Mouse (Mus musculus) liver, embryonic 14.5 days (tissue): ENCODE measurements around the gene Nrxn3.

ENCODE experiments used
- CTCF ChIP-seq: IDR thresholded peaks from 2 replicates; pipeline ENCODE4 v1.5.1; 2016; ENCODE audit warnings: antibody characterized with exemption, low read depth, control low read depth
- EP300 ChIP-seq: IDR thresholded peaks from 2 replicates; pipeline ENCODE4 v1.6.1; 2016; ENCODE audit warnings: antibody characterized with exemption, low read depth

- TF ChIP-seq CTCF (no peak), EP300 (no peak)
These were observed 938.5 kb downstream of the Nrxn3 start for GRCm38 (mm10) chr12:89661219-89661618.
